Mouse (Mus musculus): ENCODE measurements around the gene Ndufaf2. TPM values are rescaled to one million over a fixed set of nuclear protein-coding genes. Genes with fewer than 3 reads are reported as not detected.

The Ndufaf2 gene
- polyA plus RNA-seq, 1 experiment from 2014 or later, result 73.3 TPM

GRCm38 (mm10) chr13:107956246-107956645, 202.2 kb downstream of the Ndufaf2 start:
- no peak for DNase-seq (ENCODE audit: low spot score)
- H3K9me3 ChIP-seq (ENCODE audit: control insufficient read depth, low read length), result no peaks in the 10 kb centered on the region
- 20% methylated on average over 3 of the region's 3 CpGs for WGBS
- peak overlapping the region; percentile 48; the same call in 1 of the 2 replicates for H3K27ac ChIP-seq (ENCODE audit: low read depth)
- no peak for ATAC-seq (replicated peaks; ENCODE audit: low FRiP score, low TSS enrichment, low read depth)
- H3K27me3 ChIP-seq (replicated peaks; ENCODE audit: control insufficient read depth, insufficient read depth, low read length), result no peaks in the 10 kb centered on the region
- H3K4me2 ChIP-seq (ENCODE audit: low read length), result no peak overlapping the region
- peaks cover 29% of the 10 kb centered on the region for H3K4me1 ChIP-seq (replicated peaks; ENCODE audit: control insufficient read depth, insufficient read depth, low read length)
- no peak overlapping the region for H3K9ac ChIP-seq (ENCODE audit: low read length)
- H3K36me3 ChIP-seq (ENCODE audit: control insufficient read depth, insufficient read depth, low read length), result no peaks in the 10 kb centered on the region
- H3K4me3 ChIP-seq (ENCODE audit: low read depth, low read length), result no peak overlapping the region

- Histone ChIP-seq H3K4me2 (ENCODE audit: low read length) (peak overlapping the region; percentile 25; the same call in 1 of the 2 replicates), H3K9me3 (ENCODE audit: control insufficient read depth, low read length) (no peaks in the 10 kb centered on the region), H3K36me3 (ENCODE audit: control insufficient read depth, insufficient read depth, low read length) (no peaks in the 10 kb centered on the region), H3K9ac (ENCODE audit: low read length) (no peak overlapping the region), H3K27ac (ENCODE audit: low read depth) (peak overlapping the region; percentile 64), H3K27me3 (replicated peaks; ENCODE audit: control insufficient read depth, insufficient read depth, low read length) (no peaks in the 10 kb centered on the region), H3K4me3 (ENCODE audit: low read depth, low read length) (no peak overlapping the region), H3K4me1 (replicated peaks; ENCODE audit: control insufficient read depth, insufficient read depth, low read length) (peaks cover 29% of the 10 kb centered on the region)
- ATAC-seq (replicated peaks; ENCODE audit: low FRiP score, low TSS enrichment, low read depth) (peak; percentile 75), DNase-seq (ENCODE audit: low spot score) (no peak)
- WGBS, result 25% methylated on average over 14 of the region's 18 CpGs
Observed at GRCm38 (mm10) chr13:107955327-107956110, 202.9 kb downstream of the Ndufaf2 start.

GRCm38 (mm10) chr13:107954445-107955261, 203.8 kb downstream of the Ndufaf2 start:
- Histone ChIP-seq H3K4me1 (replicated peaks; ENCODE audit: control insufficient read depth, insufficient read depth, low read length) (peaks cover 29% of the 10 kb centered on the region), H3K36me3 (ENCODE audit: control insufficient read depth, insufficient read depth, low read length) (no peaks in the 10 kb centered on the region), H3K27ac (ENCODE audit: low read depth) (peak overlapping the region; percentile 64), H3K9me3 (ENCODE audit: control insufficient read depth, low read length) (no peaks in the 10 kb centered on the region), H3K9ac (ENCODE audit: low read length) (no peak overlapping the region), H3K27me3 (replicated peaks; ENCODE audit: control insufficient read depth, insufficient read depth, low read length) (no peaks in the 10 kb centered on the region), H3K4me2 (ENCODE audit: low read length) (peak overlapping the region; percentile 25; the same call in 1 of the 2 replicates), H3K4me3 (ENCODE audit: low read depth, low read length) (no peak overlapping the region)
- 35% methylated on average over 16 of the region's 16 CpGs for WGBS
- ATAC-seq (replicated peaks; ENCODE audit: low FRiP score, low TSS enrichment, low read depth), result no peak
- DNase-seq (ENCODE audit: low spot score), result no peak

- Histone ChIP-seq H3K9me3 (ENCODE audit: control insufficient read depth, low read length) (no peaks in the 10 kb centered on the region), H3K4me3 (ENCODE audit: low read depth, low read length) (no peak overlapping the region), H3K27me3 (replicated peaks; ENCODE audit: control insufficient read depth, insufficient read depth, low read length) (no peaks in the 10 kb centered on the region), H3K27ac (ENCODE audit: low read depth) (peak overlapping the region; percentile 64; the same call in 1 of the 2 replicates), H3K4me2 (ENCODE audit: low read length) (no peak overlapping the region), H3K9ac (ENCODE audit: low read length) (no peak overlapping the region), H3K36me3 (ENCODE audit: control insufficient read depth, insufficient read depth, low read length) (no peaks in the 10 kb centered on the region), H3K4me1 (replicated peaks; ENCODE audit: control insufficient read depth, insufficient read depth, low read length) (peaks cover 24% of the 10 kb centered on the region)
- ATAC-seq (replicated peaks; ENCODE audit: low FRiP score, low TSS enrichment, low read depth) (no peak), DNase-seq (ENCODE audit: low spot score) (no peak)
- 34% methylated on average over 9 of the region's 9 CpGs for WGBS
Observed at GRCm38 (mm10) chr13:107954100-107954444, 204.4 kb downstream of the Ndufaf2 start.

Other genes starting within 250 kb of the Ndufaf2 start
- gene Smim15, start 114.2 kb downstream of the Ndufaf2 start, polyA plus RNA-seq (2014; fragmentation: Nextera tagmentation; extraction: Ambion mirVana), result 50.7 and 57.6 TPM in 2 replicates
- gene Ercc8, start 108 bp upstream of the Ndufaf2 start, polyA plus RNA-seq (2014; fragmentation: Nextera tagmentation; extraction: Ambion mirVana), result 19.4 and 20.8 TPM in 2 replicates
- gene Elovl7, start 55.8 kb upstream of the Ndufaf2 start, polyA plus RNA-seq (2014; fragmentation: Nextera tagmentation; extraction: Ambion mirVana), result 15.8 and 18.9 TPM in 2 replicates
- 7.3 and 8.3 TPM in 2 replicates for gene Depdc1b, start 157.7 kb upstream of the Ndufaf2 start, polyA plus RNA-seq (2014; fragmentation: Nextera tagmentation; extraction: Ambion mirVana)

Data from intestine, embryonic 14.5 days (tissue).